Mouse (Mus musculus) stomach, postnatal 0 days (tissue): ENCODE measurements around the gene 1700016D06Rik.

Experiments used
- CTCF ChIP-seq: IDR thresholded peaks from 2 replicates; pipeline ENCODE4 v1.5.1; 2016; ENCODE audit warnings: antibody characterized with exemption, low read depth, mild to moderate bottlenecking, moderate library complexity
- EP300 ChIP-seq: optimal IDR thresholded peaks from 2 replicates; pipeline ENCODE3; 2016; ENCODE audit warnings: antibody characterized with exemption

- TF ChIP-seq CTCF (no peak), EP300 (no peak)
Observed at GRCm38 (mm10) chr8:11710415-11710814, 9.6 kb upstream of the 1700016D06Rik start.
